Mouse (Mus musculus) kidney, postnatal 25 days (tissue): ENCODE data around the gene Cadm2.

Experiments used
- DNase-seq, 2 experiments: peaks; one replicate each; pipeline ENCODE4 v3.0.0; 2021; ENCODE audit warnings: mixed read lengths in 2 of 2

Gene Cadm2

GRCm38 (mm10) chr16:67620826-67621505 lies at the start of gene Cadm2:
TSS of gene Cadm2 (minus strand) at chr16:67620908.
- DNase-seq: peak; percentile 90 to 94

GRCm38 (mm10) chr16:67646930-67647329 lies 26.2 kb upstream of the Cadm2 start:
- no peak for DNase-seq

- no peak for DNase-seq
Measured at GRCm38 (mm10) chr16:67643651-67644050, 22.9 kb upstream of the Cadm2 start.

- peak; percentile 18 to 50 for DNase-seq
Measured at GRCm38 (mm10) chr16:67619906-67620781, 564 bp downstream of the Cadm2 start.

- DNase-seq: no peak
Measured at GRCm38 (mm10) chr16:67619416-67619815, 1.3 kb downstream of the Cadm2 start.

- DNase-seq: no peak
Measured at GRCm38 (mm10) chr16:67618817-67619216, 1.9 kb downstream of the Cadm2 start.

GRCm38 (mm10) chr16:67617811-67618210 lies 2.9 kb downstream of the Cadm2 start:
- DNase-seq: no peak

GRCm38 (mm10) chr16:67617256-67617655 lies 3.5 kb downstream of the Cadm2 start:
- no peak for DNase-seq

GRCm38 (mm10) chr16:67613876-67614275 lies 6.8 kb downstream of the Cadm2 start:
- no peak for DNase-seq

- no peak for DNase-seq
Measured at GRCm38 (mm10) chr16:67610904-67611681, 9.6 kb downstream of the Cadm2 start.

- no peak for DNase-seq
Measured at GRCm38 (mm10) chr16:67609116-67609515, 11.6 kb downstream of the Cadm2 start.

GRCm38 (mm10) chr16:67608499-67608898 lies 12.2 kb downstream of the Cadm2 start:
- no peak for DNase-seq

- no peak for DNase-seq
Measured at GRCm38 (mm10) chr16:67605661-67606060, 15.0 kb downstream of the Cadm2 start.

- DNase-seq: no peak
Measured at GRCm38 (mm10) chr16:67599981-67600380, 20.7 kb downstream of the Cadm2 start.

- DNase-seq: no peak
Measured at GRCm38 (mm10) chr16:67598841-67599240, 21.9 kb downstream of the Cadm2 start.

GRCm38 (mm10) chr16:67591015-67591414 lies 29.7 kb downstream of the Cadm2 start:
- DNase-seq: no peak

GRCm38 (mm10) chr16:67578842-67579517 lies 41.7 kb downstream of the Cadm2 start:
- DNase-seq: no peak

GRCm38 (mm10) chr16:67575557-67575956 lies 45.2 kb downstream of the Cadm2 start:
- DNase-seq: no peak

- DNase-seq: no peak
Measured at GRCm38 (mm10) chr16:67526992-67527391, 93.7 kb downstream of the Cadm2 start.

GRCm38 (mm10) chr16:67524878-67525277 lies 95.8 kb downstream of the Cadm2 start:
- no peak for DNase-seq

- DNase-seq: no peak
Measured at GRCm38 (mm10) chr16:67518311-67518710, 102.4 kb downstream of the Cadm2 start.

- DNase-seq: no peak
Measured at GRCm38 (mm10) chr16:67515549-67515948, 105.2 kb downstream of the Cadm2 start.

- no peak for DNase-seq
Measured at GRCm38 (mm10) chr16:67509079-67509478, 111.6 kb downstream of the Cadm2 start.
